Mouse (Mus musculus) olfactory bulb, adult 2 months (tissue): ENCODE measurements around the gene Ipmk.

Experiments
- CTCF ChIP-seq: fragments of 200-500 bp; IDR thresholded peaks from 2 replicates; pipeline ENCODE4 v1.5.1; 2012; ENCODE audit warnings: low read depth, mild to moderate bottlenecking, low read length, moderate library complexity; ENCODE audit not compliant: insufficient read depth
- POLR2A ChIP-seq: fragments of 200-500 bp; IDR thresholded peaks from 2 replicates; pipeline ENCODE4 v1.6.1; 2012; ENCODE audit warnings: mild to moderate bottlenecking, low read depth, low read length, moderate library complexity; ENCODE audit not compliant: insufficient read depth

GRCm38 (mm10) chr10:71306759-71307158, 40.8 kb upstream of the Ipmk start:
- TF ChIP-seq CTCF (no peak), POLR2A (no peak)
